Mouse (Mus musculus) intestine, postnatal 0 days (tissue): ENCODE measurements around the gene Nynrin. TPM values are rescaled to one million over a fixed set of nuclear protein-coding genes. Genes with fewer than 3 reads are reported as not detected.

Source experiments
- ATAC-seq: fragments of 200-750 bp; cut with Nextera tagmentation; 2 replicates; pipeline ENCODE4 v1.8.0; 2017; ENCODE audit warnings: mild to moderate bottlenecking, moderate TSS enrichment, moderate library complexity
- H3K27ac ChIP-seq: fragments of 300-500 bp; sonication (generic); 2 replicates; pipeline ENCODE4 v1.5.1; 2014; ENCODE audit warnings: mild to moderate bottlenecking, low read depth, low read length, moderate library complexity
- H3K27me3 ChIP-seq: fragments of 300-500 bp; sonication (generic); replicated peaks from 2 replicates; pipeline ENCODE4 v1.6.1; 2014; ENCODE audit warnings: low read length, mixed read lengths; ENCODE audit not compliant: control insufficient read depth, insufficient read depth
- H3K36me3 ChIP-seq: fragments of 300-500 bp; sonication (generic); 2 replicates; pipeline ENCODE4 v1.6.1; 2014; ENCODE audit warnings: mild to moderate bottlenecking, moderate library complexity; ENCODE audit not compliant: control insufficient read depth, insufficient read depth
- H3K4me1 ChIP-seq: fragments of 300-500 bp; sonication (generic); replicated peaks from 2 replicates; pipeline ENCODE4 v1.6.1; 2014; ENCODE audit warnings: antibody characterized with exemption, low read length, mixed read lengths; ENCODE audit not compliant: control insufficient read depth, insufficient read depth
- H3K4me2 ChIP-seq: fragments of 300-500 bp; sonication (generic); replicated peaks from 2 replicates; pipeline ENCODE4 v1.6.1; 2014; ENCODE audit warnings: low read depth, mild to moderate bottlenecking, moderate library complexity
- H3K4me3 ChIP-seq: fragments of 300-500 bp; sonication (generic); 2 replicates; pipeline ENCODE4 v1.5.1; 2014; ENCODE audit warnings: low read depth, low read length
- H3K9ac ChIP-seq: fragments of 300-500 bp; sonication (generic); 2 replicates; pipeline ENCODE4 v1.6.1; 2014; ENCODE audit warnings: mild to moderate bottlenecking, low read depth, low read length
- H3K9me3 ChIP-seq: fragments of 300-500 bp; sonication (generic); 2 replicates; pipeline ENCODE4 v1.6.1; 2016; ENCODE audit warnings: mixed run types; ENCODE audit not compliant: control insufficient read depth
- CTCF ChIP-seq: sonication (generic); IDR thresholded peaks from 2 replicates; pipeline ENCODE4 v1.5.1; 2016; ENCODE audit warnings: low read depth, mild to moderate bottlenecking, control low read depth, antibody characterized with exemption, moderate library complexity
- WGBS: fragments of 180-500 bp; shearing (Covaris S2); extraction: QIAGEN DNeasy Blood & Tissue Kit; methylation state at CpG from one replicate; pipeline ENCODE4 v1.1.7; 2014; 5-methylcytosine and 5-hydroxymethylcytosine counted together
- polyA plus RNA-seq: library from polyadenylated mRNA; unstranded; fragments of >200 nt; fragmentation: Nextera tagmentation; extraction: Ambion mirVana; gene quantifications from 2 replicates; pipeline ENCODE4 v1.2.1, GENCODE M21; 2015

The Nynrin gene
- polyA plus RNA-seq, 1 experiment from 2014 or later, result 2.2 TPM

DNA sequence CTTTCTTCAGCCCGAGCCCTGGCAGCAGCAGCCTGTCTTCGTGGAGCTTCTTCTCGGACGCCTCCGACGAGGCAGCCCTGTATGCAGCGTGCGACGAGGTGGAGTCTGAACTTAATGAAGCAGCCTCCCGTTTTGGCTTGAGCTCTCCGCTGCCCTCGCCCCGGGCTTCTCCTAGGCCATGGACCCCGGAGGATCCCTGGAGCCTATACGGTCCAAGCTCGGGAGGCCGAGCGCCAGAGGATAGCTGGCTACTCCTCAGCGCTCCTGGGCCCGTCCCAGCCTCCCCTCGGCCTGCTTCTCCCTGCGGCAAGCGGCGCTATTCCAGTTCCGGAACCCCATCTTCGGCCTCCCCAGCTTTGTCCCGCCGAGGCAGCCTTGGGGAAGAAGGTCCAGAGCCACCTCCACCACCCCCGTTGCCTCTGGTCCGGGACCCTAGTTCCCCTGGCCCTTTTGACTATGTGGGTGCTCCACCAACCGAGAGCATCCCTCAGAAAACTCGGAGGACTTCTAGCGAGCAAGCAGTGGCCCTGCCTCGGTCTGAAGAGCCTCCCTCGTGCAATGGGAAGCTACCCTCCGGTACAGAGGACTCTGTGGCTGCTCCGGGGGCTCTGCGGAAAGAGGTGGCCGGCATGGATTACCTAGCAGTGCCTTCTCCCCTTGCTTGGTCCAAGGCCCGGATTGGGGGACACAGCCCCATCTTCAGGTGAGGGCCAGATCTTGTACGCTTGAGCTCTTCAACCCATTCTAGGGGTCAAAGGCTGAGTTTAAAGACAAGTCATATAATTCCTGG is 27.1 kb upstream of the Nynrin start:
- Histone ChIP-seq H3K27ac (no peak overlapping the region), H3K4me3 (peak overlapping the region; percentile 58), H3K4me2 (peak overlapping the region; percentile 85), H3K36me3 (peaks cover 12% of the 10 kb centered on the region; the same call in 1 of the 2 replicates), H3K27me3 (0 out of 2 replicates have a peak, but pooled peaks cover 12% of the 10 kb centered on the region), H3K4me1 (no peaks in the 10 kb centered on the region; the same call in 1 of the 2 replicates), H3K9ac (0 out of 2 replicates have a peak overlapping the region, but pooled peaks have one; percentile 22), H3K9me3 (no peaks in the 10 kb centered on the region)
- no peak for ATAC-seq
- TF ChIP-seq CTCF, result no peak
- WGBS, result 53% methylated on average over 41 of the region's 41 CpGs

DNA sequence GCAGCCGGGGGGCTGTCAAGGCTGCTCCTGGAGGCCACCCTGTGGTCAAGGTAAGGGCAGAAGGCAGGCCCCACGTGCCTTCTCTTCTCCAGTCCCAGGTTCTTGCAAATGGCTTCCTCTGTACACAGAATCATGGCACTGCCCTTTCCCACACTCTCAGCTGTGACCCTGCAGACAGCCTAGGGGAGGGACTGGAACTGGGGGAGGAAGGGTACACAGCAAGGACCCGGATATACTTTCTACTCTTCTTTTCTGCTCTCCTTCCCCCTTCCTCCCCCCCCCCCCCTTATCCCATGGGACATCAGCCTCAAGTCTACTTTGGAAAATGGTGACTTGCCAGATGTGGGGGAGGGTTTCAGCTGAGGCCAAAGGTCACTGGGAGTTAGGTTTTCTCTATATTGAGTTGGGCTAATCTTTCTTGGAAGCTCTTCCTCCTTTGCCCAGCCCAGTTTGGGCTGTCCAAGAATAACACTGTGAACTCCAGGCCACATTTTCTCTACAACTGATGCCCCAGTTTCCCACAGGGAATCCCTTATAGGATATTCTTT is 25.0 kb upstream of the Nynrin start:
- no peak overlapping the region for H3K9ac ChIP-seq
- no peak for ATAC-seq
- WGBS, result 46% methylated on average over 3 of the region's 3 CpGs
- no peak overlapping the region for H3K4me3 ChIP-seq
- H3K9me3 ChIP-seq, result no peaks in the 10 kb centered on the region
- TF ChIP-seq CTCF, result no peak
- H3K4me1 ChIP-seq, result no peaks in the 10 kb centered on the region
- 0 out of 2 replicates have a peak, but pooled peaks cover 12% of the 10 kb centered on the region for H3K27me3 ChIP-seq
- H3K4me2 ChIP-seq, result no peak overlapping the region
- H3K36me3 ChIP-seq, result peaks cover 12% of the 10 kb centered on the region; the same call in 1 of the 2 replicates
- H3K27ac ChIP-seq, result no peak overlapping the region

DNA sequence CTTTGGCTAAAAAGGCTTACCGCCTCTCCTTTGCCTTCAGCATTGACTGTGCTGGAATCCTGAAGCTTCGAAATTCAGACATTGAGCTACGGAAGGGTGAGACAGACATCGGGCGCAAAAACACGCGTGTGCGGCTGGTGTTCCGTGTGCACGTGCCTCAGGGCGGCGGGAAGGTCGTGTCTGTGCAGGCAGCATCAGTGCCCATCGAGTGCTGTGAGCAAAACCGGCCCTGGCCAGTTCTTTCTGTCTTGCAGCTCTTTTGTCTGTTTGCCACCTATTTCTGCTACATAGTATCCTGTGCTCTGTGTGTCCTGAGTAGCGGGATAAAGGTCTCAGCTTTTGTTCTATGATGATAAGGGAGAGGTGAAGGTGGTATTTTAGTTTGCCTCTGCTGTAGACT is 24.0 kb upstream of the Nynrin start:
- Histone ChIP-seq H3K4me1 (no peaks in the 10 kb centered on the region), H3K4me2 (no peak overlapping the region), H3K36me3 (peaks cover 12% of the 10 kb centered on the region; the same call in 1 of the 2 replicates), H3K9me3 (no peaks in the 10 kb centered on the region), H3K9ac (no peak overlapping the region), H3K27ac (no peak overlapping the region), H3K27me3 (0 out of 2 replicates have a peak, but pooled peaks cover 11% of the 10 kb centered on the region), H3K4me3 (no peak overlapping the region)
- TF ChIP-seq CTCF, result no peak
- ATAC-seq, result no peak
- 93% methylated on average over 16 of the region's 16 CpGs for WGBS

DNA sequence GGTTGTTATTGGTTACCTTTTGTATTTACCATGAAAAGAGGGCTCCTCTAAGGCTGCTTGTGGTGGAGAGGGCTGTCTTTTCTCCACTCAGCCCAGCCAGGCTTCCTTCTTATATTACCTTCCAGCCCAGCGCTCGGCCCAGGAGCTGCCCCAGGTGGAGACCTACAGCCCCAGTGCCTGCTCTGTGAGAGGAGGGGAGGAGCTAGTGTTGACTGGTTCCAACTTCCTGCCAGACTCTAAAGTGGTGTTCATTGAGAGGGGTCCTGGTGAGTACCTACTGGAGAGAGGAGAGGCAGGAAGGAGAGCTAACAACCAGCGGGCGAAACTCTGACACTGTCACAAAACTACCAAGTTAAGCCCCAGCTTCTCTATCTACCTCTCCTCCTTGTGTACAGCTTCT is 23.5 kb upstream of the Nynrin start:
- no peak overlapping the region for H3K4me3 ChIP-seq
- no peaks in the 10 kb centered on the region for H3K4me1 ChIP-seq
- ATAC-seq, result no peak
- H3K9ac ChIP-seq, result no peak overlapping the region
- H3K4me2 ChIP-seq, result no peak overlapping the region
- peaks cover 12% of the 10 kb centered on the region; the same call in 1 of the 2 replicates for H3K36me3 ChIP-seq
- no peaks in the 10 kb centered on the region for H3K9me3 ChIP-seq
- 0 out of 2 replicates have a peak, but pooled peaks cover 9% of the 10 kb centered on the region for H3K27me3 ChIP-seq
- no peak for TF ChIP-seq CTCF
- WGBS, result 75% methylated on average over 4 of the region's 4 CpGs
- no peak overlapping the region for H3K27ac ChIP-seq

DNA sequence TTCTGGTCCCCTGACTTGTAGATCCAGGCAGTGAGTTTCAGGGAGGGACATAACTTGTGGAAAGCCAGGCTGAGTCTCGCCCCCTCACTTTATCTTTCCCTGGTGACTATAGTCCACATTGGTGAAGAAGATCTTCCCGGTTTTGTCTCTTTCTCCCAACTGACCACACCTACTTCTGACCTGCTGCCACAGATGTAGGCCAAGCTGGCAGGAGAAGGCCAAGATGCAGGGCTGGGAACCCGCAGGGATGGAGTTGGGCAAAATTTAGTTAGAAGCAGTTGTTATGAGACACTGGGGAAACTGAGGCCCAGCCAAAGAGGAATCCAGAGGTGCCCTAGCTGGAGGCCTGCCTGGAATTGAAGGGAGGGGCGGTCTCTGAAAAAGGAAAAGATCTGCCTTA is 20.7 kb upstream of the Nynrin start:
- Histone ChIP-seq H3K4me1 (no peaks in the 10 kb centered on the region), H3K4me3 (no peak overlapping the region), H3K27me3 (no peaks in the 10 kb centered on the region), H3K27ac (no peak overlapping the region), H3K36me3 (peaks cover 12% of the 10 kb centered on the region; the same call in 1 of the 2 replicates), H3K9ac (no peak overlapping the region), H3K4me2 (no peak overlapping the region), H3K9me3 (no peaks in the 10 kb centered on the region)
- ATAC-seq, result no peak
- 87% methylated on average over 4 of the region's 4 CpGs for WGBS
- no peak for TF ChIP-seq CTCF

DNA sequence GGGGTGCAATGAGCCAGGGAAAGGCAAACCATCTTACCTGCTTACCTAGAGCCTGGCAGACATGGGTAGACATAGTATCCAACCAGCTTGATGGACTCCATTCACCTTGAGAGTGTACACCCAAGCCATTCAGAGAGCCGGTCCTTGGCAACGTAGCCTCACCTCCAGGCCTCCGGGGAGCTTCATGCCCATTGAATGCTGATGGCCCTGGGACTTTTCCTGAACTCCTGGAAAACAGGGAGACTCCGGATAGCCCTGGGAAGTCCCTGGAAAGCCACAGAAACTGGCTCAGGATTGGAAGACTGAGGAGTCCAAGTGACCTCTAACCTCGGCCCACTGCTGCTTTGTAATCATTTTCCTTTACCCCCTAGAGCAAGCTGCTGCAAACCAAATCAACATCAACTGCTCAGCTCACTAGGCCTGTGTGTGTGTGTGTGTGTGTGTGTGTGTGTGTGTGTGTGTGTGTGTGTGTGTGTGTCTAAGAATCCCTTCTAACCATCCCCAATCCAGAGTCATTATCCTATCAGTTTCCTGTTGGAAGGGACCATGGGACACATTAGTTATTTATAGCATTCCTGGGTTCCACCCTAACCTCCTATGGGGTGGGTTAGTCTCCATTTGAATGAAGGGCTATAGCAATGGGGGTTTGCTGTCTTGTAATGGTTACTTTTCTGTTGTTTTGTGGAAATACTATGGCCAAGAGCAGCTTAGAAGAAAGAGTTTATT is 18.8 kb upstream of the Nynrin start:
- no peak overlapping the region for H3K9ac ChIP-seq
- no peak for TF ChIP-seq CTCF
- H3K36me3 ChIP-seq, result peaks cover 12% of the 10 kb centered on the region; the same call in 1 of the 2 replicates
- no peaks in the 10 kb centered on the region for H3K4me1 ChIP-seq
- 79% methylated on average over 5 of the region's 5 CpGs for WGBS
- H3K27me3 ChIP-seq, result no peaks in the 10 kb centered on the region
- ATAC-seq, result no peak
- H3K4me3 ChIP-seq, result no peak overlapping the region
- H3K9me3 ChIP-seq, result no peaks in the 10 kb centered on the region
- H3K27ac ChIP-seq, result no peak overlapping the region
- H3K4me2 ChIP-seq, result no peak overlapping the region
